Mouse (Mus musculus) kidney, embryonic 16.5 days (tissue): ENCODE measurements around the gene Upf3b. TPM values are rescaled to one million over a fixed set of nuclear protein-coding genes. Genes with fewer than 3 reads are reported as not detected.
"Not testable (repeated sequence)": the region's sequence is repeated elsewhere in the genome, so short reads cannot be mapped to it uniquely, and the experiment has no call there.

Experiments used
- ATAC-seq: fragments of 200-750 bp; cut with Nextera tagmentation; 2 replicates; pipeline ENCODE4 v1.8.0; 2017; ENCODE audit warnings: moderate TSS enrichment; ENCODE audit not compliant: low FRiP score, low TSS enrichment
- H3K27ac ChIP-seq: fragments of 300-500 bp; sonication (generic); 2 replicates; pipeline ENCODE4 v1.5.1; 2014; ENCODE audit warnings: low read length
- H3K27me3 ChIP-seq: fragments of 300-500 bp; sonication (generic); 2 replicates; pipeline ENCODE4 v1.6.1; 2014; ENCODE audit warnings: low read length, control low read depth, mixed read lengths; ENCODE audit not compliant: insufficient read depth
- H3K36me3 ChIP-seq: fragments of 300-500 bp; sonication (generic); 2 replicates; pipeline ENCODE4 v1.6.1; 2014; ENCODE audit warnings: low read length, control low read depth, mixed read lengths; ENCODE audit not compliant: insufficient read depth
- H3K4me1 ChIP-seq: fragments of 300-500 bp; sonication (generic); 2 replicates; pipeline ENCODE4 v1.6.1; 2014; ENCODE audit warnings: low read length, control low read depth, mixed read lengths; ENCODE audit not compliant: insufficient read depth
- H3K4me2 ChIP-seq: fragments of 300-500 bp; sonication (generic); replicated peaks from 2 replicates; pipeline ENCODE4 v1.6.1; 2014; ENCODE audit warnings: low read depth, low read length
- H3K4me3 ChIP-seq: fragments of 300-500 bp; sonication (generic); 2 replicates; pipeline ENCODE4 v1.5.1; 2014; ENCODE audit warnings: mild to moderate bottlenecking, low read length
- H3K9ac ChIP-seq: fragments of 300-500 bp; sonication (generic); replicated peaks from 2 replicates; pipeline ENCODE4 v1.6.1; 2014; ENCODE audit warnings: low read length
- H3K9me3 ChIP-seq: fragments of 300-500 bp; sonication (generic); 2 replicates; pipeline ENCODE4 v1.6.1; 2016; ENCODE audit warnings: low read length, control low read depth
- WGBS: fragments of 180-500 bp; shearing (Covaris S2); extraction: QIAGEN DNeasy Blood & Tissue Kit; methylation state at CpG from one replicate; pipeline ENCODE4 v1.1.7; 2014; 5-methylcytosine and 5-hydroxymethylcytosine counted together
- polyA plus RNA-seq: library from polyadenylated mRNA; unstranded; fragments of >200 nt; fragmentation: Nextera tagmentation; extraction: Ambion mirVana; gene quantifications from 2 replicates; pipeline ENCODE4 v1.2.1, GENCODE M21; 2015

Gene Upf3b
- 17.1 and 22.3 TPM in 2 replicates for polyA plus RNA-seq

DNA sequence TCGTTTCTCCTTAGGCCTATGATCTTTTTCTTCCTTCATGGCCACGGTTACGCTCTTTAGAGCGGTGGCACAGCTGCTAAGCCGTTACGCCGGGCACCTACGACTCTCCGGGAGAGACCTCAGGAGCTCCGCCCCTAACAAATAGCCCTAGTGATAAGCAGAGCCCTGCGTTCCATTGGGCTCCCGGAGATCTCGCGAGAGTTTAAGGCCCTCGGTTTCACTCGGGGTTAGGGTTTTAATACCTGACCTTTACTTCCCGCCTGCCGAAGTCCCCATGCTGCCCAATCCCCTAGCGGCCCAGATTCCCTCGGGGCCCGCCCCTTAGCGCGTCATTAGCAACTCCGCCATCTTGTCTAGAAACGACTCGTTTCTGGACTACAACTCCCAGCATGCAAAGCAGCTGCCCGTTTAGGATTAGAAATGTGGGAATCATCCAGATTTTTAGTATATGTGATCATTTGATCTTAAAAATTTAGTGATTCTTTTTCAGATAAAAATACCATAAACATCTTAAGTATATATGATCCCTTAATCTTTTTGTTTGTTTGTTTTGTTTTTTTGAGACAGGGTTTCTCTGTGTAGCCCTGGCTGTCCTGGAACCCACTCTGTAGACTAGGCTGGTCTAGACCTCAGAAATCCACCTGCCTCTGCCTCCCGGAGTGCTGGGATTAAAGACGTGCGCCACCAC lies at the start of gene Upf3b:
Upf3b (minus strand) TSS at position 130 of the 688 bp plus-strand sequence.
- 19% methylated on average over 30 of the region's 30 CpGs for WGBS
- peak within 1 kb of the TSS; percentile 72 for H3K9ac ChIP-seq
- peak within 1 kb of the TSS; percentile 59 for H3K4me3 ChIP-seq
- no peaks in the 10 kb centered on the region for H3K9me3 ChIP-seq
- peak; percentile 100 for ATAC-seq
- H3K27me3 ChIP-seq: no peaks in the 10 kb centered on the region
- peak within 1 kb of the TSS; percentile 60 for H3K4me2 ChIP-seq
- H3K36me3 ChIP-seq: no peaks in the 10 kb centered on the region
- peak within 1 kb of the TSS; percentile 88 for H3K27ac ChIP-seq
- 0 out of 2 replicates have a peak, but pooled peaks cover 5% of the 10 kb centered on the region for H3K4me1 ChIP-seq

DNA sequence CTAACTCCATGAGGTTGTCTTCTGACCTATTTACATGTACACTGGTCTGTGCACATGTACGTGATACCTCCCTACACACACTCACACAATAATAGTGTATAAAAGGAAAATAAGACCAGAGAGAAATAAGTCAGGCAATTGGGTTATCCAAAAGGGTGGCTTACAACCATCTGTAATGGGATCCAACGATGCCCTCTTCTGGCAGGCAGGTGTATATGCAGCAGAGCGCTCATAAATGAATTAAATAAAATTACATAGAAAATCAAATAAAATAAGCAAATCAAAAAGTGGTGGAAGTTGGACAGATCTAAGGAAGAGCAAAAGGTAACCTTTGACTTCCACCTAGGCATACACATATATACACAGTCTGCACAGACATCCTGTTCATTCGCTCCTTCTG lies 47.7 kb upstream of the Upf3b start:
- Histone ChIP-seq H3K27me3 (no peaks in the 10 kb centered on the region), H3K36me3 (0 out of 2 replicates have a peak, but pooled peaks cover 3% of the 10 kb centered on the region), H3K27ac (no peak overlapping the region), H3K4me1 (no peaks in the 10 kb centered on the region), H3K4me2 (no peak overlapping the region), H3K9me3 (no peaks in the 10 kb centered on the region), H3K4me3 (no peak overlapping the region), H3K9ac (no peak overlapping the region)
- ATAC-seq: no peak
- WGBS: 65% methylated on average over 4 of the region's 4 CpGs

DNA sequence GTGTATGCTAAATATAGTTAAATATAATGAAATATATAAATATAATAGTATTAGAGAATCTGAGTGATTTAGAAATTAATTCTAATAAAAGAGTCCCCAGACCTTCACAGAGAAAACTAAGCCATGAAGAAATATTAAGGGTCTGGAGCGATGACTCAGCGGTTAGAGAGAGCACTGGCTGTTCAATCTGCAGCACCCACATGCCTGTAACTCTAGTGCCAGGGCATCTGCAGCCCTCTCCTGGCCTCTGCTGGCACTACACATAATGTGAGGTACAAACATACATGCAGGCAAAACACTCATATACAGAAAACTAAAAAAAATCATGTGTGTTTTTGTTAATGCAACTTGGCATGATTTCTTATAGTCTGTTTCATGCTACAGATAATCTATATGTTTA lies 34.8 kb upstream of the Upf3b start:
- Histone ChIP-seq H3K9me3 (no peaks in the 10 kb centered on the region), H3K4me1 (no peaks in the 10 kb centered on the region), H3K4me2 (no peak overlapping the region), H3K9ac (no peak overlapping the region), H3K27ac (no peak overlapping the region), H3K4me3 (no peak overlapping the region), H3K27me3 (no peaks in the 10 kb centered on the region), H3K36me3 (peaks cover 6% of the 10 kb centered on the region; the same call in 1 of the 2 replicates)
- 93% methylated on average over 2 of the region's 2 CpGs for WGBS
- ATAC-seq: no peak

DNA sequence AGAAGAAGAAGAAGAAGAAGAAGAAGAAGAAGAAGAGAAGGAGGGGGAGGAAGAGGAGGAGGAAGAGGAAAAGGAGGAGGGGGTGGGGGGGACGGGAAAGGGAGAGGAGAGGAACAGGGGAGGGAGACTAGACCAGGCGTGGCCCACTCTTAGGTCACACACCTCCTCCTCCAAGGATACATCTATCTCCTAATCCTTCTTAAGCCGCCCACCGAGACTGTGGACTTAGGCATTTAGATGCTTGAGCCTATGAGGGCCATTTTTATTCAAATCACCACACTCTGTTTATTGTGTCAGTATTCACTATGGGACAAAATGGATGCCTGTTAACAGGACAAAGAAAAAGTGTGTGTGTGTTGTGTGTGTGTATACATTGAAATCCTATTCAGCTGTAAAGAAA lies 34.4 kb upstream of the Upf3b start:
- H3K9ac ChIP-seq, H3K36me3 ChIP-seq, H3K27ac ChIP-seq, H3K4me3 ChIP-seq, H3K9me3 ChIP-seq, H3K4me1 ChIP-seq, H3K4me2 ChIP-seq, H3K27me3 ChIP-seq, ATAC-seq: not testable (repeated sequence)
- 67% methylated on average over 2 of the region's 4 CpGs for WGBS

DNA sequence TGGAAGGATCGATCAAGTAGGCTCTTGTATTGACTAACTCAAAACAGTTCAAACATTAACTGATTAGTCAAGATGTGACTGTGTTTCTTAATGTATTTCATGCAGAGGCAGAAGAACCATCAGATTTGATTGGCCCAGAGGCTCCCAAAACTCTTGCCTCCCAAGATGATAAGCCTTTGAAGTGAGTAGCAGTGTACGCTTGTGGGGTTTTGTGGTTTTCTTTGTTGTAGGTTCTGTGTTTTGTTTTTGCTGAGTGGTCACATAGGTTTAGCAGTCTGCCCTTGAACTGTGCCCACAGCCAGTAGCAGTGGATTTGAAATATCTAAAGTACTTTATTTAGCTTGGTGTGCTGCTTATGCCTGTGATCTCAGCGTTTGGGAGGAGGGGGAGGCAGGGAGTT lies 31.6 kb upstream of the Upf3b start:
- Histone ChIP-seq H3K27ac (no peak overlapping the region), H3K9ac (no peak overlapping the region), H3K36me3 (0 out of 2 replicates have a peak, but pooled peaks cover 3% of the 10 kb centered on the region), H3K4me2 (no peak overlapping the region), H3K4me1 (no peaks in the 10 kb centered on the region), H3K9me3 (no peaks in the 10 kb centered on the region), H3K27me3 (no peaks in the 10 kb centered on the region), H3K4me3 (no peak overlapping the region)
- 90% methylated on average over 3 of the region's 3 CpGs for WGBS
- ATAC-seq: no peak

DNA sequence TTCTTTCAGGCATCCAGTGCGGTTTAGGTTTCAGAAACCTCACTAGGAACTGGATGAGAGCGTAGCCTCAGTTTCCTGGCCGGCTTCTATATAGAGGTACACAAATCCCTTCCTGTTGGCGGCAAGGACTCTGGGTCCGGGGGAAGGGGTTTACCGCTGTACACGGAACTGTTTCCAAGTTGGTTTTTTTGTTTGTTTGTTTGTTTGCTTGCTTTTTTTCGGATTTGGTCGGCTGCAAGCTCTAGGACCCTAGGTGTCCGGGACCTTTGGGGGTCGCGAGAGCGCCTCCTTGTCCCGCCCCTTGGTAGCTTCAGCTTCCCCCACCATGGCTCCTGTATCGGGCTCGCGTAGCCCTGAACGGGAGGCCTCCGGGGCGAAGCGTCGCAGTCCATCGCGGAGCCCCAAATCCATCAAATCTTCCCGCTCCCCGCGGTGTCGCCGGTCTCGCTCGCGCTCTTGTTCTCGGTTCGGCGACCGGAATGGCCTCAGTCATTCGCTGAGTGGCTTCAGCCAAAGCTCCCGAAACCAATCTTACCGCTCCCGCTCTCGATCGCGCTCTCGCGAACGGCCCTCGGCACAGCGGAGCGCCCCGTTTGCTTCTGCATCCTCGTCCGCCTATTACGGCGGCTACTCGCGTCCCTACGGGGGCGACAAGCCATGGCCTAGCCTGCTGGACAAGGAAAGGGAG lies 16.7 kb upstream of the Upf3b start, which contains the start of gene Nkap:
Nkap (plus strand) TSS at position 125 of the 688 bp plus-strand sequence.
- Histone ChIP-seq H3K36me3 (0 out of 2 replicates have a peak, but pooled peaks cover 2% of the 10 kb centered on the region), H3K4me3 (peak within 1 kb of the TSS; percentile 73), H3K4me2 (peak within 1 kb of the TSS; percentile 57), H3K27me3 (no peaks in the 10 kb centered on the region), H3K9me3 (no peaks in the 10 kb centered on the region), H3K9ac (peak within 1 kb of the TSS; percentile 87), H3K27ac (peak within 1 kb of the TSS; percentile 79), H3K4me1 (no peaks in the 10 kb centered on the region)
- 16% methylated on average over 57 of the region's 58 CpGs for WGBS
- peak; percentile 91; the same call in 1 of the 2 replicates for ATAC-seq

DNA sequence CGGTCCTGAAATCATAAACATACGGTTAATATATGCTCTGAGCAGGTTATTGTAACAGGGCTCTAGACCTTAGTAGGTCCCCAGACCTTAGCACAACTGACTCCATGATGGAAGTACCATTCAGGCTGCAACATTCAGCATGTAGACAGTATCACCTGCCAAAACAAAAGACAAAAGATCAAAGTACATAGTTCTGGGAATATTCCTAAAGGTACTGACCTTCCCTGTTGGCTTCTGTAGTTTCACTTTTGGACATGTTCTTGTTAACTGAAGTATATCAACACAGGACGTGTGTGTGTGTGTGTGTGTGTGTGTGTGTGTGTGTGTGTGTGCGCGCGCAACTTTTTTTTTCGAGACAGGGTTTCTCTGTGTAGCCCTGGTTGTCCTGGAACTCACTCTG lies 15.4 kb upstream of the Upf3b start:
- 89% methylated on average over 7 of the region's 7 CpGs for WGBS
- no peak for ATAC-seq
- Histone ChIP-seq H3K27ac (no peak overlapping the region), H3K9me3 (no peaks in the 10 kb centered on the region), H3K9ac (no peak overlapping the region), H3K4me1 (no peaks in the 10 kb centered on the region), H3K27me3 (no peaks in the 10 kb centered on the region), H3K4me2 (no peak overlapping the region), H3K36me3 (no peaks in the 10 kb centered on the region), H3K4me3 (no peak overlapping the region)

DNA sequence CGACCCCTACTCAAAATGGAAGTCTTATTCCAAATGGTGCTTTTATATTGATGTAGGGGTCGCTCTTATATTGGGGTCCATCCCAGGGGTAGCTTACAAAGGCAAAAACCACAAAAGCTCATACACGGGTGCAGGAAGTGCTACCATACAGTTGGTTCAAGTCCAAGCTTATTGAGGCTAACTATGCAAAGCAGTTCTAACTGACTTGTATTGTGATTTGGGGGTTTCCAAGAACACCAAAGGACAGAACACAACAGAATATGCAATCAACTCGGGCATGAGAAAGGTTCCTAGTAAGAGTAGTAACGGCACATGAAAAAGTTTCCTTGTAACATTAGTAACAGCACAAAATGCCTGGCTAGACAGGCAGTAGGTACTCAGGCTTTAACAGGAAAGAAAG lies 10.1 kb upstream of the Upf3b start:
- H3K4me2 ChIP-seq: no peak overlapping the region
- H3K27ac ChIP-seq: no peak overlapping the region
- no peaks in the 10 kb centered on the region; the same call in 1 of the 2 replicates for H3K27me3 ChIP-seq
- H3K9me3 ChIP-seq: no peaks in the 10 kb centered on the region
- H3K4me1 ChIP-seq: no peaks in the 10 kb centered on the region
- no peak overlapping the region for H3K9ac ChIP-seq
- ATAC-seq: no peak
- WGBS: 75% methylated on average over 5 of the region's 5 CpGs
- no peak overlapping the region for H3K4me3 ChIP-seq
- no peaks in the 10 kb centered on the region for H3K36me3 ChIP-seq

DNA sequence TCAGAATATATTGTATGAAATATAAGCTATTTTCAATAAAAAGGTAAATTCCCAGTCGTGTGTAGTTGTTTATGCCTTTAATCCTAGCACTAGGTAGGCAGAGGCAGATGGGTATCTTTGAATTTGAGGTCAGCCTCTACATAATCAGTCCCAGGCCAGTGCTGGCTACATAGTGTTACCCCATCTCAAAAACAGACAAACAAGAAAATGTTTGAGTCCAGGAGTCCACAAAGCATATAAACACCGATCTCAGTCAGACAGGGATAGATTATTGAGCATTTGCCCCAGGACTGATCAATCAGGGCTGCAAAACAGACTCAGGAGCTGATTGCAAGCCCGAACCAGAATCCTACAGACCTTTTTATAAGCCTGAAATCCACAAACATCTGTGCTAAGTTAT lies 9.5 kb upstream of the Upf3b start:
- ATAC-seq: no peak
- 68% methylated on average over 3 of the region's 3 CpGs for WGBS
- no peak overlapping the region for H3K27ac ChIP-seq

DNA sequence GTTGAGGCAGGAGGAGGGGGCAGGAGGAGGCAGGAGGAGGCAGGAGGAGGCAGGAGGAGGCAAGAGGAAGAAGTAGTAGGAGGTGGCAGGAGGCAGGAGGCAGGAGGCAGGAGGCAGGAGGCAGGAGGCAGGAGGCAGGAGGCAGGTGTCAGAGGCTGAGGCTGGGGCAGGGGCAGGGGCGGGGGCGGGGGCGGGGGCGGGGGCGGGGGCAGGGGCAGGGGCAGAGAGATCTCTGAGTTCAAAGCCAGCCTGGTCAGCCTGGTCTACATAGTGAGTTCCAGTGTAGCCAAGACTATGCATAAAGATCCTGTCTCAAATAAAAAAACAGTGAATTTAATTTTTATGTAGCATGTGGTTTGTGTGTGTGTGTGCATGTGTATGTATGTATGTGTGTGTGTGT lies 7.0 kb upstream of the Upf3b start:
- Histone ChIP-seq H3K4me2 (no peak overlapping the region), H3K4me1 (no peaks in the 10 kb centered on the region), H3K9ac (no peak overlapping the region), H3K36me3 (no peaks in the 10 kb centered on the region), H3K27ac (no peak overlapping the region), H3K4me3 (no peak overlapping the region), H3K9me3 (no peaks in the 10 kb centered on the region), H3K27me3 (no peaks in the 10 kb centered on the region; the same call in 1 of the 2 replicates)
- ATAC-seq: no peak
- WGBS: 40% methylated on average over 1 of the region's 5 CpGs

More for the DNA sequence above, 9.5 kb upstream of the Upf3b start:
- H3K27me3 ChIP-seq: no peaks in the 10 kb centered on the region; the same call in 1 of the 2 replicates
- no peak overlapping the region for H3K4me2 ChIP-seq
- H3K36me3 ChIP-seq: no peaks in the 10 kb centered on the region
- H3K4me1 ChIP-seq: no peaks in the 10 kb centered on the region
- H3K4me3 ChIP-seq: no peak overlapping the region
- no peak overlapping the region for H3K9ac ChIP-seq
- H3K9me3 ChIP-seq: no peaks in the 10 kb centered on the region
